Mouse (Mus musculus): Measurements from ENCODE around the gene Pgap2. TPM values are rescaled to one million over a fixed set of nuclear protein-coding genes. Genes with fewer than 3 reads are reported as not detected.

Pgap2 gene
- polyA plus RNA-seq, 1 experiment = 131 TPM

DNA sequence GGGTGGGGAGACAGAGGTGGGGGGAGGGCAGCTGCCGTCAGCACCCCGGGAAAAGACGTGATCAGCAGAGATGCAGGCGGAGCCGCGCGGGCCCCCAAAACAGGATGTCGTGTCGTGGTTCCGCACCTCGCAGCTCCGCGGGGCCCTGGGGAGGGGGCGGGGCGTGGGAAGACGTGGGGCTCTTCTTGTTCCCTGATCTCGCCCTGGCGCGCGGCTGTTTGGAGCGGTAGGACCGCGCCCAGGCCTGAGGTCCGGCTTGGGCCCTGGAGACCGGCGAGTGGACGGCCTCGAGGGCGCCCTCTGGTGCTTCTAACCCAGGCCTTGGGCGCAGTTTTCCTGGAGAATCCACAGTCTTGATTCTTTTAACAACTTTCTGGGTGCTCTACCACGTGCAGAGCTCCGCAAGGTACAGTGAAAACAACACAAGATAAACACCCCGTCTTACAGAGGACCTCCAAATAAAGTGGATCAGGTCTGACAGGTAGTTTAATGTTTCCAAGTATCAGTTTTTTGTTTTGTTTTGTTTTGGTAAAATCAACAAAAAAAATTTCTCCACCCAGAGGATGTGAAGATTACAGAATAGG, 40.7 kb downstream of the Pgap2 start:
- DNase-seq = peak; percentile 94
- peaks cover 29% of the 10 kb centered on the region for H3K4me1 ChIP-seq (replicated peaks; ENCODE audit: control insufficient read depth, insufficient read depth, low read length)

DNA sequence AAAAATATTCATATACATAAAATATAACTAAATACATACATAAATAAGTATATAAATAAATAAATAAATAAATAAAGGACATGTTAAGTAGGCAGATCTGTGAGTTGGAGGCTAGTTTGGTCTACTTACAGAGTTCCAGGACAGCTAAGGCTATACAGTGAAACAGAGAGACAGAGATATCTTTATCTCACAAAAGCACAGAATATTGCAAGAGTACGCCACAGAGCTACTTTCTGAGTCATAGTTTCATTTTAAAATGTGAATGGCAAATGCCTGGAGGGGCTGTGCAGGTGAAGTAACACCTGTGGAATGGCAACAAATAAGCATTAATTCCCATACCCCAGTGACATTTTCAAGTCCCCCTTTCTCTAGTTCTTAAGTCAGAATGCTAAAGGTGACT, 43.6 kb downstream of the Pgap2 start:
- Histone ChIP-seq H3K27me3 (ENCODE audit: control insufficient read depth, insufficient read depth, low read length) (no peaks in the 10 kb centered on the region), H3K27ac (ENCODE audit: control insufficient read depth, insufficient read depth, low read length) (no peak overlapping the region), H3K4me1 (replicated peaks; ENCODE audit: control insufficient read depth, insufficient read depth, low read length) (peaks cover 2% of the 10 kb centered on the region; the same call in 1 of the 2 replicates), H3K36me3 (ENCODE audit: control insufficient read depth, insufficient read depth, low read length) (no peaks in the 10 kb centered on the region), H3K4me3 (ENCODE audit: control insufficient read depth, insufficient read depth, low read length) (no peak overlapping the region)
- no peak for DNase-seq
- 95% methylated on average over 1 of the region's 1 CpGs for WGBS
- TF ChIP-seq POLR2A (IDR thresholded peaks at IDR 0.05; ENCODE audit: control insufficient read depth, extremely low read depth, insufficient read depth, low read length, poor library complexity) = no peak
- TF ChIP-seq CTCF (IDR thresholded peaks at IDR 0.05; ENCODE audit: borderline replicate concordance, control insufficient read depth, extremely low read depth, insufficient read depth, low read length, poor library complexity) = no peak

More for the DNA sequence above, 40.7 kb downstream of the Pgap2 start:
- no peaks in the 10 kb centered on the region for H3K27me3 ChIP-seq (ENCODE audit: control insufficient read depth, insufficient read depth, low read length)
- WGBS = under 1% methylated on average over 33 of the region's 33 CpGs
- TF ChIP-seq POLR2A (IDR thresholded peaks at IDR 0.05; ENCODE audit: control insufficient read depth, extremely low read depth, insufficient read depth, low read length, poor library complexity) (no peak; the same call in none of the 2 replicates), CTCF (IDR thresholded peaks at IDR 0.05; ENCODE audit: borderline replicate concordance, control insufficient read depth, extremely low read depth, insufficient read depth, low read length, poor library complexity) (0 out of 2 replicates have a peak, but pooled peaks have one; percentile 54)
- H3K4me3 ChIP-seq (ENCODE audit: control insufficient read depth, insufficient read depth, low read length) = peak overlapping the region; percentile 84
- peak overlapping the region; percentile 97 for H3K27ac ChIP-seq (ENCODE audit: control insufficient read depth, insufficient read depth, low read length)
- no peaks in the 10 kb centered on the region for H3K36me3 ChIP-seq (ENCODE audit: control insufficient read depth, insufficient read depth, low read length)

DNA sequence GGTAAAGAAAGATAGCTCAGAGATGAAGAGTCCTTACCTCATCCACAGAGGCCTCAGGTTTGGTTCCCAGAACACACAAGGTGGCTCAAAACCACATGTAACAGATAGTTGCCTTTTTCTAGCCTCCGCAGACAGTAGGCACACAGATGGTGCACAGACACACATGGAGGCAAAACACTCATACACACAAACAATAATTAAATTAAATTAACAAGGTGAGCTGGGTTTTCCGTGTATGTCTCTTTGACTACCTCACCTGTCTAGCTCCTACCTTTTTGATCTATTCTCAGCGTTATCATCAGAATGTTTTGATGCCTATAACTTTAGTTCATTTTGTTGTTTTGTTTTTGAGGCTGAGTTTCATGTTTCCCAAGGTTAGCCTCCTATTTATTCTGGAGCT, 45.9 kb downstream of the Pgap2 start, which contains the start of gene Rhog:
Rhog (minus strand) TSS at position 101 of the 400 bp plus-strand sequence.
- no peak for DNase-seq
- H3K4me1 ChIP-seq (replicated peaks; ENCODE audit: control insufficient read depth, insufficient read depth, low read length) = peaks cover 9% of the 10 kb centered on the region
- no peaks in the 10 kb centered on the region for H3K36me3 ChIP-seq (ENCODE audit: control insufficient read depth, insufficient read depth, low read length)
- no peak for TF ChIP-seq POLR2A (IDR thresholded peaks at IDR 0.05; ENCODE audit: control insufficient read depth, extremely low read depth, insufficient read depth, low read length, poor library complexity)
- no peak for TF ChIP-seq CTCF (IDR thresholded peaks at IDR 0.05; ENCODE audit: borderline replicate concordance, control insufficient read depth, extremely low read depth, insufficient read depth, low read length, poor library complexity)
- H3K27me3 ChIP-seq (ENCODE audit: control insufficient read depth, insufficient read depth, low read length) = no peaks in the 10 kb centered on the region
- no peak within 1 kb of the TSS for H3K4me3 ChIP-seq (ENCODE audit: control insufficient read depth, insufficient read depth, low read length)
- WGBS = 70% methylated on average over 3 of the region's 3 CpGs
- no peak within 1 kb of the TSS for H3K27ac ChIP-seq (ENCODE audit: control insufficient read depth, insufficient read depth, low read length)

DNA sequence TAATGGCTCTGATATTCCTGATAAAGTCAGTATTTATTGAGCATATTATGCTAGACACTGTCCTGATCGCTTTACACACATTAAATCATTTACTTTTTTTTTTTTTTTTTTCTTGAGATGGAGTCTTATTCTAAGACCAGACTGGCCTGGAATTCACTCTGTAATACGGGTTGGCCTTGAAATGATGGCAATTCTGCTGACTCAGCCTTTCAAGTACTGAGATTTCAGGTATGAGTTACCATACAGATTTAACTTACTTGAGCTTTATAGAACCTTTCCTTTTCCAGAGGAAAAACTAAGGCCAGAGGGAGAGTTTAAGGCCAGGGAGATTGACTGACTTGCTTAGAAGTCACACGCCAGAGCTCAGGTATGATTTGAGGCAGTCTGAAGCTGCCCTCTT, 46.6 kb downstream of the Pgap2 start:
- H3K36me3 ChIP-seq (ENCODE audit: control insufficient read depth, insufficient read depth, low read length) = no peaks in the 10 kb centered on the region
- H3K4me3 ChIP-seq (ENCODE audit: control insufficient read depth, insufficient read depth, low read length) = no peak overlapping the region
- H3K4me1 ChIP-seq (replicated peaks; ENCODE audit: control insufficient read depth, insufficient read depth, low read length) = peaks cover 8% of the 10 kb centered on the region
- no peak for TF ChIP-seq POLR2A (IDR thresholded peaks at IDR 0.05; ENCODE audit: control insufficient read depth, extremely low read depth, insufficient read depth, low read length, poor library complexity)
- TF ChIP-seq CTCF (IDR thresholded peaks at IDR 0.05; ENCODE audit: borderline replicate concordance, control insufficient read depth, extremely low read depth, insufficient read depth, low read length, poor library complexity) = no peak
- H3K27me3 ChIP-seq (ENCODE audit: control insufficient read depth, insufficient read depth, low read length) = no peaks in the 10 kb centered on the region
- no peak for DNase-seq
- WGBS = 98% methylated on average over 3 of the region's 3 CpGs
- H3K27ac ChIP-seq (ENCODE audit: control insufficient read depth, insufficient read depth, low read length) = no peak overlapping the region

DNA sequence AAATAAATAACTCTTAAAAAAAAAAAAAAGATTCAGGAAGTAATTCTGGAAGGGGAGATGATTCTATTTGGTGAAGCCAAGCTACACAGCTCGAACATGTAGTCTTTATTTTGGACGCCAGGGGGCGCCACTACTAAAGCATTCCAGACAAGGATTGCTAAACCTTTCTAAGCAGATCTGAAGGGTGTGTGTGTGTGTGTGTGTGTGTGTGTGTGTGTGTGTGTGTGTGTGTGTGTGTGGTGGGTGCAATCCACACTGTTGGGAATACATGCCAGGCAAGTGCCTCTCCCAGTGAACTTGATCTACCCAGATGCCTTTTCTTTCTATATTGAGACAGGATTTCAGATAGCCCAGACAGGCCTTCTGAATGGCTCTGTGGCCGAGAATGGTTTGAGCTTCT, 48.2 kb downstream of the Pgap2 start:
- 22% methylated on average over 4 of the region's 4 CpGs for WGBS
- TF ChIP-seq POLR2A (IDR thresholded peaks at IDR 0.05; ENCODE audit: control insufficient read depth, extremely low read depth, insufficient read depth, low read length, poor library complexity) (no peak), CTCF (IDR thresholded peaks at IDR 0.05; ENCODE audit: borderline replicate concordance, control insufficient read depth, extremely low read depth, insufficient read depth, low read length, poor library complexity) (no peak)

DNA sequence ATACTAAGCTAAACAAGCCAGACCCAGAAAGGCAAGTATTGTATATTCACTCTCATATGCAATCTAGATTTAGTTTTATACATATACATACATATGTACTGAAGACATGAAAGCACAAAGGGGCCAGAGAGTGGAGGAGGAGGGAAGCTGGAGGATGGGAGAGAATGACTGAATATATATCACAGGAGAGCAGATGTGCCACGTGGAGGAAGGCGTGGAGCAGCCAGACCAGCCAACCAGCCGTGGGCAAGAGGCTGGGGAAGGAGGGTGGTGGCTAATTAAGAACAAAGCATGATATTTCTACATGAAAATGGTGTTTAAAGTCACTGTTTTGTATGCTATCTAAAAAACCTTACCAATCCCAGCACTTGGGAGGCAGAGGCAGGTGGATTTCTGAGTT, 48.7 kb downstream of the Pgap2 start:
- Histone ChIP-seq H3K36me3 (ENCODE audit: control insufficient read depth, insufficient read depth, low read length) (no peaks in the 10 kb centered on the region), H3K4me3 (ENCODE audit: control insufficient read depth, insufficient read depth, low read length) (no peak overlapping the region), H3K4me1 (replicated peaks; ENCODE audit: control insufficient read depth, insufficient read depth, low read length) (peaks cover 8% of the 10 kb centered on the region), H3K27ac (ENCODE audit: control insufficient read depth, insufficient read depth, low read length) (no peak overlapping the region), H3K27me3 (ENCODE audit: control insufficient read depth, insufficient read depth, low read length) (no peaks in the 10 kb centered on the region)
- TF ChIP-seq CTCF (IDR thresholded peaks at IDR 0.05; ENCODE audit: borderline replicate concordance, control insufficient read depth, extremely low read depth, insufficient read depth, low read length, poor library complexity) (no peak), POLR2A (IDR thresholded peaks at IDR 0.05; ENCODE audit: control insufficient read depth, extremely low read depth, insufficient read depth, low read length, poor library complexity) (no peak)
- no peak for DNase-seq
- 66% methylated on average over 3 of the region's 3 CpGs for WGBS

More for the DNA sequence above, 48.2 kb downstream of the Pgap2 start:
- Histone ChIP-seq H3K27ac (ENCODE audit: control insufficient read depth, insufficient read depth, low read length) (no peak overlapping the region), H3K4me3 (ENCODE audit: control insufficient read depth, insufficient read depth, low read length) (no peak overlapping the region), H3K36me3 (ENCODE audit: control insufficient read depth, insufficient read depth, low read length) (no peaks in the 10 kb centered on the region), H3K4me1 (replicated peaks; ENCODE audit: control insufficient read depth, insufficient read depth, low read length) (peaks cover 8% of the 10 kb centered on the region), H3K27me3 (ENCODE audit: control insufficient read depth, insufficient read depth, low read length) (no peaks in the 10 kb centered on the region)
- DNase-seq = peak; percentile 83

All from thymus, adult 2 months (tissue).